Mouse (Mus musculus): Measurements from ENCODE around the gene Hcn1. TPM values are rescaled to one million over a fixed set of nuclear protein-coding genes. Genes with fewer than 3 reads are reported as not detected.

The Hcn1 gene
- total RNA-seq (2021), result under 1 TPM; 0.09 to 0.18 TPM
- long read RNA-seq, experiment 1, result 0 reads
- long read RNA-seq, experiment 2, result 0 reads

DNA sequence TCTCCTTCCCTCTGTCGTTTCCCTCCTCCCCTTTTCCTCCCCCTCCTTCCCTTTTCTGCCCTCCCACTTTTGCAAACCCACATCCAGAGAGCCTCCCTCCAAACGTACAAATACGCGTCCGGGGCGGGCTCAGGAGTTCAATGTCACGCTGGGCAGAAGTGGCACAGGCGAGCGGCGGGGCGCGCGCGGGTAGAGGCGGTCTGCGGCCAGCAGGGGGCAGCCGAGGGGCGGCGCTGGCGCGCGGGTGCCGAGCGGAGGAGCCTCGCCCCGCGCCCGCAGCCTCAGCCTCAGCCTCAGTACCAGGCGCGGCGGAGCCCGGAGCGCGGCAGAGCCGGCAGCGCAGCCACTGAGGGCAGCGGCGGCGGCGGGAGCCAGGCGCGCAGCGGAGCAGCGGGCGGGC, at the start of gene Hcn1:
Gene Hcn1 (plus strand): TSS at position 140 of the 400 bp plus-strand sequence.
- peak; percentile 89 for DNase-seq

DNA sequence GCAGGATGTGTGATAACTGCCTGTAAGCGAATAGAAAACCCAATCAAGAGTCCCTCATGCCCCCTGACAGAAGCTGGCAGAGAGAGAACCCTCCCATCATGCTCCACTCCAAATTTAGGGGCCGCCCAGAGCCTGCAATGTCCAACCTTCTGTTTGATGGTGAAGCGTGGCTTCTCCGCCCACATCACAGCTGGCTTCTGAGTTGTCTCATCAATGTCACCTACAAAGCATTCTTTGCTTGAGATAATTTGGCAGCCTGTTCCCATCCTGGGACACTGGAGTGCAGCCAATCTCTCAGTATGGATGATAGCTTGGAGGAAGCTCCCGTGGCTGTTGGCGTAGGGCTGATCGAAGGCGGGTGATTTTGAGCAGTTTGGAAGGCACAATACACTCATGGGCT, 34.9 kb upstream of the Hcn1 start:
- peak; percentile 2 for DNase-seq

DNA sequence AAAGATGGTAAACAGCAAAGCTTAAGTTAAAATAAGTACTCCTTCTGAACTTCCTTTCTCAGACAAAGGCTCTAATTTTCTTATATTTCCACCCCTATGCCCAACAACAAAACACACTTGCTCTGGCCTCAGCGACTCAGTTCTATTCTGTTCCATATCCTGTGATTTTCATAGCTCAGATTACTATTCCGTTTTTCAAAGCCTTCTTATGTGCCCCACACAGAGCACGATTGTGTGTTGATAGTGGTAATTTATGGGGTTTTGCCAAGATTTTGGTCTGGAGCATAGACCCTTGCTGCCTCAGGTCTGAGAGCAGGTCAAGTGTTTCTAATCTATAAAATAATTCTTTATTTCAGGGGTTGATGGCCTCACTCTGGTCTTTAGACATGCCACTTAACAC, 30.4 kb upstream of the Hcn1 start:
- no peak for DNase-seq

DNA sequence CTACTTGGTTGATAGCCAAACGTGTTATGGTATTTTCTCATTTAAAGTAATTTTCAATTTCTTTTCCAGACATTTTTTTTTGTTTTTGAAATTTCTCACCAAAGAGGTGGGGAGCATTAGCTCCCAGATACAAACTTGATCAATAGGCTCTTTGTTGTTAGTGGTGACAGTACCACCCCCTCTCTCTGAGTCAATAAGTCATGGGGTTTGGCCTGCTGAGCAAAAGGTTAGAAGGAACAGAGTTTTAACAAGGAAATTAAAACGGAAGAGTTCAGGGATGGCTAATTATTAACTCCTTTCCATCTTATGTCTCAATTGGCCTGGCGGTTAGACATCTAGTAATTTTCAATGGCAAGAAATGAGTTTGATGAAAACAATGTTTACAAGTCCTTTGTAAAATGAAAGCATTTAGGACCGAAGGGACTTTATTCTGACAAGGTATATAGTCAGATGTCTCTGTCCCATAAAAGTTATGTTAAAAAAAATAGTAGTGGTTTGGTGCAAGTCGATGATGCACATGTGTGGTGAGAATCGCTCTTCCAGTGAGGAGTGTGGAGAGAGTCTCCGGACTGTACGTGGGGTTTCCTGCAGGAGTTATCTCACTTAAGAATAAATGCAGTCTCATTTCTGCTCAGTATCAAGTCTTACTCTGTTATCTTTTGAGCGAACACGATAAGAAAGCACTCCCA, 7.5 kb upstream of the Hcn1 start:
- no peak for DNase-seq

DNA sequence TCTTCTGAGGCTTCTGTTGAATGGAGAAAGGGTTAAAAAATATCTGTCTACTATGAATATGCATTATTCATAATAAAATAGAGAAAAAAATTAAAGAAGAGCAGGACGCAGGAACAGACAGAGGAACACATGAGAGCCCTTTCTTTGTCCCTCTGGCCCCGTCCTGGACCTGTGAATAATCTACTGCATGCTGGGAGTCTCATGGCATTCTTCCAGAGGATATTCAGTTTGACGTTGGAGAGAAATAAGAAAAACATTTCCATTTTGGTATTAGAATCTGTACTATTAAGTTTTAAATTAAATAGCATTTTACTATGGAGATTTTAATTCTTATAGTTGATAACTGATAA, 7.0 kb upstream of the Hcn1 start:
- DNase-seq, result no peak

DNA sequence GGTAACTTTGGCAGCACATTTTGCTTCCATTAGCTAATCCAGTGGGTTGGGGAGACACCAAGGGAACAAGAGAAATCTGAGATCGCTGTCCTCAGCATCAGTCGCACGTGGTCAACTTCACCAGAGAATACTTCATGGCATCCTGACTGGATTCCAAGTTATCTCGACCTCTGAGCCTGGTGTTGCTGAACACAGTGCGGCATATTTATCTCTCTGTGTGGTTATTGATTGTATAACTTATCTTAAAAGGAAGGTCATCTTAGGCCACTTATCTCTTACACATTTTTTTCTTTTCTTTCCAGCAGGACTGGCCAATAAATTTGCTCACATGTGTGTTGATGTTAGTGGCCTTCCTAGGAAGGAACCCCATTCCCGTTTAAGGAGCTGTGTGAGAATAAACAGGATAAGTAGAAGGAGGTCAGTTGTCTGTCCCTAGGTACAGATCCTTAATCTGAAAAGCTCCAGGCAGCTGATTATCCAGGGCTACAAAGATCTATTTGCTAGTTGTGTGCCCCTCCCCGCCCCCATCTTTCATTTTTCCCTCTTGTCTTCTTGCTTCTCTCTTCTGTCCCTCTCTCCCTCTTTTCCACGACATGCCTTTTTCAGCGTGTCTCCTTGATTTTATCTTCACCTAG, 672 bp upstream of the Hcn1 start:
- no peak for DNase-seq

DNA sequence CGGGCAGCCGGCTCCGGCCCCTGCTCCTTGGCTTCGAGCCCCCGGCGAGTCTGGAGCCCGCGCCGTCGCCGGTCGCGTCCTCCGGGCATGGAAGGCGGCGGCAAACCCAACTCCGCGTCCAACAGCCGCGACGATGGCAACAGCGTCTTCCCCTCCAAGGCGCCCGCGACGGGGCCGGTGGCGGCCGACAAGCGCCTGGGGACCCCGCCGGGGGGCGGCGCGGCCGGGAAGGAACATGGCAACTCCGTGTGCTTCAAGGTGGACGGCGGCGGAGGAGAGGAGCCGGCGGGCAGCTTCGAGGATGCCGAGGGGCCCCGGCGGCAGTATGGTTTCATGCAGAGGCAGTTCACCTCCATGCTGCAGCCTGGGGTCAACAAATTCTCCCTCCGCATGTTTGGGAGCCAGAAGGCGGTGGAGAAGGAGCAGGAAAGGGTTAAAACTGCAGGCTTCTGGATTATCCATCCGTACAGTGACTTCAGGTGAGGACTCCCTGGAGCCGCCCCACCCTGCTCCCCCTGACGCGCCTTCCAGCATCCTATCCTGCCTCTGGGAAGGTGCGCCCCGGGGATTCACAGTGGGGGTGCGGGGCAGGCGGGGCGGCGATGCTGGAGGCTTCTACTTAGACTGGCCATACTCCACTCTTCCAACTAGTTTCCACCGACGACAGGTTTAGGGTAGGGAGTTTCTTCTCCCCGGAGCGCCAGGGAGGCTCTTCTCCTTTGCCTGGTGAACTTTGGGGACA, 668 bp downstream of the Hcn1 start:
- DNase-seq, result no peak

DNA sequence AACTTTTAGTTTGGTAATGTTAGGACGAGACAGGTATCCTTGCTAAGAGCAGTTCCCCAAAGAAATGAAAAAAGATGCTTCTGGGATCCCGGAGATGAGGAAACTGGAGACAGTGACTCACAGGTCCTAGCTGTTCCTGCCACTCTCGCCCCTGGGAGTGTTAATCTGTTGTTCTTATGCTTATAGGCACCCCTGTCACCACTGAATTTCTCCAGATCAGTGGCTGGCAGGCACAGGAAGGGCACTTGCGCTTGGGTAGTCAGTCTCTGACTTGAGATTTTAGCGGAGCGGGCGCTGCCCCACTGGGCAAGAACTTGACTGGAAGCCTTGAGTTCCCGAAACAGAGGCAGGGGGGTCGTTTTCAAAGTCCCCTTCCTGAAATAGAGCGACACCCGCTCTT, 1.3 kb downstream of the Hcn1 start:
- DNase-seq, result no peak

DNA sequence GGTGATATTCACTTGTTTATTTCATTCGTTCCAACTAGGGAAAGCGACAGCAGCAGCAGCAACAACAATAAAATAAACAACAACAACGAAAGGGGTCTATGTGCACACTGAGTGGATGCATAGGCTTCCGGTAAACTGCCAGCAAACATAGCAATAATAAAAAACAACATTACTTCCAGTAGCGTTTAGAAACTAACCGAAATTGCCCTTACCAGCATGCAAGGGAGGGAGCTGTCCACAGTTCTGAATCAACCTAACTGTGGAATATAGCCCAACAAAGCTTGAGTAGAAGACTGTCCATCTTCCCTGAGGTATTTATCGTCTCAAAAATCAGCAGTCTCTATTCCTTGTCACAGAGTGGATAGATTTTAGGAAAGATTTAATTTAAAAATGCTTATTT, 2.0 kb downstream of the Hcn1 start:
- peak; percentile 67 for DNase-seq

DNA sequence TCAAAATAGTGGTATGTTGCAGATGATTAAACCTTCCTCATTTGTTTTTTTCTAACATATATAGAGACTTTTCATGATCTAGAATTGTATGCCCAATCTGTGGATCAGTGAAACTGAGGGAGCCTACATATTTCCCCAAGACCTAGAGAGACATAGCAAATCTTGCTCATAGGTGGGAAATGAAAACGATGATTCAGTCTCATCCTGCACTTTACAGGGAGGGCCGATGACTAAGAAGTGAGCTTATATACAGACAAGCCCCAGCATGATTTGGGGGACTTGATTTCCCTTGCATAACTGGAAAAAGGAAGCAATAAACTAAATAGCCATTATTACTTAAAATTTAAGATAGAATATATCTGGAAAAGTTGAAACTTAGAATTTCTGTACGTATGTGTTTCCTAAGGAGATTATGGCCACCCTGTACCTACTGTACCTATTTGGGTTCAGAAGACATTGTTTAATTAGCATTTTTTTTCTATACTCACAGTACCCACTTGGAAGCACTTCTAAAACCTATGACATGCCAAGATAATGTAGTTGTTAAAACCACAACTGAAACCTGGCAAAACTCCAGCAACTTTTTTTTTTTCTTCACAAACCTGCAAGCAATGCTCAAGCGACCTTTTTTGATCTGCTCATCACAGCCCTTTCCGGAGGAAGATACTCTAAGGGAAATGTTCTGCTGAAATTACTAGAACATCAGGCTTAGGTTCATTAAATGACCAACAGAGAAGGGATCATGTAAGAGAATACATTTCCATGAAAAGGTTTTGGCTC, 3.0 kb downstream of the Hcn1 start:
- no peak for DNase-seq

DNA sequence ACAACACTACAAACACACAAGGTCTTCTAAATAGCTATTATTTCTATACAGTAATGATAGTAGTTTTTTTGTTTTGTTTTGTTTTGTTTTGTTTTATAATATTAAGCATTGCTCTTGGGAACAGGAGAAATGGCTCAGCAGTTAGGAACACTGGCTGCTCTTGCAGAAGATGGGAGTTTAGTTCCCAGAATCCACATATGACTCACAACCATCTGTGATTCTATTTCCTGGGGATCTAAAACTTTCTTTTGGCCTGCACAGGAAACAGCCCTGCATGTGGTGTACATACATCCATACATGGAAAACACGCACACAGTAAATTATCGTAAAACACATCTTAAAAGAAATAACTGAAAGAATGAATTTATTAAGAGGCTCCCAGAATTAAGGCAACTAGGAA, 9.8 kb downstream of the Hcn1 start:
- DNase-seq, result no peak

DNA sequence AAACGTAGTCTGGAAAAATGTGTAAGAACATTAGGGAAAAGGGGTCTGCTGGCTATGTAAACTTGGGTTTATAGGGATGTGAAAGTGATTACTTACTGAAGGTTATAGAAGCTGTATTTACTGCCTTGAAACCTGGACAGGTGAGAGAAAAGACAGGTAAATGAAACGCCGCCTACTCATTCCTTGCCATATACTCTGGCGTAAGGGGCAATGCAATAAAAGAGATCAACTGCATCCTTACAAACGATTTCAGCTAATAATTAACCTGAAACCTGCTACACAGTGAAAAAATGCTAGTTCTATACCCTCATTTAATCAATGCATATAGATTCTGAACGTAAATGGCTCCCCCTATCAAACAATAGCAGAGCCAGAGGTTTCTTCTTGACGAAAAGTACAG, 17.4 kb downstream of the Hcn1 start:
- no peak for DNase-seq

DNA sequence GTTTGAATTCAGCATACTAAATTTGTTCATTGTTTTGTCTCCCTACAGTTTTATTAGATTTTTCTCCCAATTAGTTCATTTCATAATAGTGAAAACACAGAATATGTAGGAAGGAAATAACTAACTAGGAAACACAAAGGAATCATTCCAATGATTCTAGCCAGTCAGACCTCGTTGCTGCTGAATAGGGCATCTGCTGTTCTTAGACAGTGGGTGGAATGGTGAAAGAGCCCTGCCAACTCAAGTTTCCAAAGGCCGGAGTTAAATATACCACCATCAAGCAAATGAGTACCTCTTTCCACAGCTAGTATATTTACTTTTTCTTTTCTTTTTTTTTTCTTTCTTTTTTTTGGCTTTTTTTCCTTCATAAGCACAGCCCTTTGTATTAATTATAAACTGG, 55.4 kb downstream of the Hcn1 start:
- DNase-seq, result no peak

DNA sequence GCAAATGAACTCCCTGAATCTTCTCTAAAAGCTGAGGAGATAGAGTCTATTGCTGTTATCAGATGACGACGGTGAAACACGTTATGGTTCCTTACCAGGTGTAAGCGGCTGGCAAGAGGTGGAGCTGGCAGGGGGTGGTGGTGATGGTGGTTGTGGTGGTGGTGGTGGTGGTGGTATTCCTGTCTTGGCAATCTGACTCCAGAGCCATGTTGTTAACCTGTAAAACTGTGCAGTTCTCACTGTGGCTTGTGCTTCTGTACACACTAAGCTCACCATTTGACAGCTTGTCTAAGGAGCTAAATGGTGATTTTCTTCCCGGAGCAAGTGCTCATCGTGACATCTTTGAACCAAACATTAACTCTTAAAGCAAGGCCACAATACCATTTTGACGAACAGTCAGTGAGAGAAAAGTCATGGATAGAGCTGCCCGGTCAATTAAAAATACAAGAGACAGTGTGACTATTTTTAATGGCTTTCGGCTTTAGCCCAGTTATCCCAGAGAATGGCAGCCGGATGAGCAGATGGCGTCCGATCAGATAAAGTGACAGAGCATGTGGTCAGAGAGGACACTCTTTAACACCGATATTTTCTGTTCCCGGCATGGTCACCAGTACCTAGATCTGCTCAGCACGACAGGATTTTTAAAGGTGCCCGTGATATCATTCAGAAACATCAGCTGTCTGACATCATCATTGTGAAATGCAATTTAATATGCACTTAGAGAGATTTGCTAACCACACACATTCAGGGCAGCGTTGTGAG, 56.5 kb downstream of the Hcn1 start:
- DNase-seq, result no peak

DNA sequence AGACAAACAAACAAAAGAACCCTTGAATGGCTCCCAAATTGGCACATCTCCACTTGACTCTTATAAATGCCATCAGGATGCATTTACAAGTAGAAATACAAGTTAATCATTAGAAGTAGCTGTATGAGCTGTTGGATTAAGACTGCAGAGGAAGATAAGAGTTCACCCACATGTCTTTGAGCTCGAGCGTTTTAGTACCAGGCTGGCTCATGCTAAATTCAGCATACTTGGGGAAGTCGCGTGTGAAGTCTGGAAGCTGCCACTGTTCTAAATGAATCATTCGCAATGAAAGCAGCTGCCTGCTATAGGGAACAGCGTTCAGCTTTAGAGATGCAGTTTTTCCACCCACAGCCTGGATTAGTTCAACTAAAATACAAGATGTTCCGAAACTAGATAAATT, 57.4 kb downstream of the Hcn1 start:
- no peak for DNase-seq

DNA sequence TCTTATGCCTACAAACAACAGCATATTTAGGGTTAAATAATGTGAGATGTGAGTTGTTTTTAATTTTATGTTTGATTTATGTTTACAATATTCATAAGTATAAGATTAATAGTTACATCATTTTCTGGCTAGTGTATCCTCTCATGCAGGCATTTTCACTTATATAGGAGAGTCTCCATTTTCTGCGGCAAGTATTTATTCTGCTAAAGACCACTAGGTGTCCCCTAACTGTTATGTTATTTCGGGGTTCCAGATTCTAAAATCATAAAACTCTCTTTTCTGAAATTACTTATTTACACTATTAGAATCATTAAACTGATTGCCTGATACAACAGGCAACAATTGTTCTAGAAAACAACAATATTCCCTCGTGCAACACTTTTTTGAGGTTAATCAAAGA, 60.5 kb downstream of the Hcn1 start:
- no peak for DNase-seq

DNA sequence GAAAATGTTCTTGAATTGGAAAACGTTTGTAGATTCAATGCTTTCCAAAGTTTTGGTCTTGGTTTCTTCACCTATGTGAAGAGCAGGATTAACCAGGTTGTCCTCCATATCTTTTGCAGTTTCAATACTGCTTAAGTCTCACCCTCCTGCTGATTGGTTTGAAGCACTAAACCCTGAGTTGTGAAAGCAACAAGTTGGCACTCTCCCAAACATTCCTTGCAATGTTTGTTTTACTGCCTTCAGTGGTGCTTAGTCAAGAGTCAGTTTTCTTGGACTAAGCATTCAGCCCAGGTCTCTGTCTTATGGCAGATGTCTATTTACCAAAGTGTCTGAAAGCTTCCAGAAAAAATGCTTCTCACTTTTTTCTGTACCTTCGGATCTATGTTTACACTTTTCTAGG, 67.2 kb downstream of the Hcn1 start:
- DNase-seq, result peak; percentile 36

DNA sequence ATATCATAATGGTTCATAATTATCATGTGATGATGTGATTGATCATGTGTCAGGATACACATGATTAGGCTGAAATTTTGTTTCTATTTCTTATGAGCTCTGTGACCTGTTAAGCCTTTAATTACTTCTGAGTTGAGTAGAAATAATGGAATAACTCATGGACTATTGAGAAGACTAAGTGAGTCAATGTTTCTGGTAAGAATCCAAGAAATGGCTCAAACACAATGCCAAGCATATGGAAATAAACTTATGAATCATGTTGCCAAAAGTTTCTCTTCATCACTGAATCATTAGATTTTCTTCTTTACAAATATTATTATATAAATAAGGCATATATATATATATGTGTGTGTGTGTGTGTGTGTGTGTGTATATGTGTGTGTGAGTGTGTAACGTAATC, 69.7 kb downstream of the Hcn1 start:
- DNase-seq, result no peak

DNA sequence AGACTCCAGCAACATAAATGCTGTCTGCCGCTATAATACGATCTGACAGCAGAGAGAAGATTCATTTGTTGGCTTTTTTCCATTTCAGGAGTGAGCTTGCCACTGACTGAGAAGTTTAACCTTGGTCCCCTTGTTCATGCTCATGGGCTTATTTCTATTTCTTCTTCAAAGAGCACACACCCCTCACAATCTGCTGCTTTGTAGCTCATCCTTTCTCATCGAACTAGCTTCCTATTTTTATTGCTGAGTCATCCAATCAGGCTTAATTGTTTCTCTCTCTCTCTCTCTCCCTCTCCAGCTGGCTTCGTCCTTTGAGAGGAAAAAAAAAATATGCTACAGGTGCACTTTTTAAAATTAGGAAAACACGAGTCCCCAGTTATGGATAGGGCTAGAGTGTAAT, 74.3 kb downstream of the Hcn1 start:
- DNase-seq, result no peak

DNA sequence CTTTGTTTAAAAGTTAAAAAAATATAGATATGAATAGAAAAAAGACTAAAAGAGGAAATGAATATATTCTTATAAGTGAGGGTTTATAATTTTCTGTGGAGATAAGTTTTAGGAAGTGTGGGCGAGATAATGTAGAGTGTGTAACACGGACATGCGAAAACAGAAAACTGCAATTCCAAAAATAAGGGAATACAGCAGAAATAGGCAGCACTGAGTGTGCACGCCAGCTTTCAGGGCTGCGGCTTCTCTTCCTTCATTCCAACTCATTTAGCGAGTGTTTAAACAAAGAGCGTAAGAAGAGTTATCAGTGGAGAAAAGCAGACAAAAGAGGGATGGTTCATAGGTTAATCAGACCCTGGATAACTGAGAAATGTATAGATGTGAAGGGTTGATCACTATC, 85.5 kb downstream of the Hcn1 start:
- DNase-seq, result no peak

DNA sequence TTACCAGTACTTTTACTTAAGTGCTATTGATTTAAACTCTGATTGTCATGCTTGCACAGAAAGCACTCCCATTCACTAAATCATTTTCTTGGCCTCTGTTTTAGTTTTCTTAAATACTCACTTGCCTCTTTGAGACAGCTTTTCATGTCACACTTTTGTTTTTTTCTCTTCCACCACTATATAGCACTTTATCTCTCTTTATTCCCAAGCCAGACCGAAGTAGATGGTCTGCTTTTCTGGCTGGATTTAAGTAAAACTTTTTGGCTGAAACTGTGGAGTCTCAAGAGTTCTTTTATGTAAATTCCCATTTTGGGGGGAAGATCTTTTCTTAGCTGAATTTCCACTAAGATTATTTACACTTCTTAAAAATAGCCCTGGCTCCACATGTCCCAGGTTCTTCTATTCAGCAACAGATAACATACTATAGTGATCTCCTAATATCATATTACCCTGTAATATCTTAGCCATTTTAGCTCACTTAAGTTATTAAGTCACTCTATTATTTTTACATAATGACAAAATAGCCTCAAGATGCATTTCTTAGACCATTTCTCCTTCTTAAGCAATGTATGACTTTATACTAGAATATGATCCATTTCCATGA, 92.7 kb downstream of the Hcn1 start:
- no peak for DNase-seq

DNA sequence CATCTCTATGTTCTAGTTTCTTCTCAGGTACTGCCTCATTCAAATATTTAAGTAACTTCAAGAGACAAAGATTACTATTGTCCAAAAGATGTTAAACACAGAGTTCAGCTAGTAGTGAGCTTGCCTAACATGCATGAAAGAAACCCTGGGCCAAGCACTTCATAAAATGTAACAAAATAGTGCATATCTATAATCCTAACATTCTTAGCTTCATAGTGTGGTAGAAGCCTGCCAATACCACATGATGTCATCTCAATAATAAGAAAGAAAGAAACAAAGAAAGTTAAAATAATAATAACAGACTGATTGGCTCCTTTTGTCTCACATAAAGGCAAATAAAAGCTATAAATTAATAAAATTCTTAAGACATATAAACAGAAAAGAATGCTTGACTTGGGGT, 103.5 kb downstream of the Hcn1 start:
- no peak for DNase-seq

All from adrenal gland, postnatal 10 days (tissue).